Mouse (Mus musculus) midbrain, embryonic 15.5 days (tissue): Measurements from ENCODE around the gene Gbf1. TPM values are rescaled to one million over a fixed set of nuclear protein-coding genes. Genes with fewer than 3 reads are reported as not detected.
A peak's percentile ranks its signal among the peaks of the same experiment; 100 is the strongest.

ENCODE experiments used
- ATAC-seq: fragments of 200-750 bp; cut with Nextera tagmentation; replicated peaks from 2 replicates; pipeline ENCODE4 v1.8.0; 2017; ENCODE audit warnings: moderate TSS enrichment
- H3K27ac ChIP-seq: fragments of 300-500 bp; sonication (generic); 2 replicates; pipeline ENCODE4 v1.5.1; 2015; ENCODE audit warnings: mild to moderate bottlenecking, inconsistent platforms
- H3K27me3 ChIP-seq: fragments of 300-500 bp; sonication (generic); replicated peaks from 2 replicates; pipeline ENCODE4 v1.6.1; 2015; ENCODE audit warnings: inconsistent platforms
- H3K36me3 ChIP-seq: fragments of 300-500 bp; sonication (generic); replicated peaks from 2 replicates; pipeline ENCODE4 v1.6.1; 2015; ENCODE audit warnings: inconsistent platforms
- H3K4me1 ChIP-seq: fragments of 300-500 bp; sonication (generic); 2 replicates; pipeline ENCODE4 v1.6.1; 2015; ENCODE audit warnings: inconsistent platforms
- H3K4me2 ChIP-seq: fragments of 300-500 bp; sonication (generic); 2 replicates; pipeline ENCODE4 v1.6.1; 2015; ENCODE audit warnings: inconsistent platforms, mild to moderate bottlenecking, moderate library complexity
- H3K4me3 ChIP-seq: fragments of 300-500 bp; sonication (generic); 2 replicates; pipeline ENCODE4 v1.5.1; 2015; ENCODE audit warnings: mild to moderate bottlenecking, inconsistent platforms
- H3K9ac ChIP-seq: fragments of 300-500 bp; sonication (generic); 2 replicates; pipeline ENCODE4 v1.6.1; 2015; ENCODE audit warnings: mild to moderate bottlenecking, inconsistent platforms
- H3K9me3 ChIP-seq: fragments of 300-500 bp; sonication (generic); 2 replicates; pipeline ENCODE4 v1.6.1; 2016; ENCODE audit warnings: inconsistent platforms
- WGBS: fragments of 180-500 bp; shearing (Covaris S2); methylation state at CpG from one replicate; pipeline ENCODE4 v1.1.7; 2015; ENCODE audit warnings: mixed read lengths; 5-methylcytosine and 5-hydroxymethylcytosine counted together
- polyA plus RNA-seq: library from polyadenylated mRNA; unstranded; fragments of >200 nt; fragmentation: Nextera tagmentation; extraction: Ambion mirVana; gene quantifications from 2 replicates; pipeline ENCODE4 v1.2.1, GENCODE M21; 2015

Gbf1 gene
- polyA plus RNA-seq, 1 experiment from 2014 or later, result 83.0 TPM

GRCm38 (mm10) chr19:46324366-46324765 lies 172.1 kb downstream of the Gbf1 start:
- H3K27me3 ChIP-seq, result no peaks in the 10 kb centered on the region
- no peaks in the 10 kb centered on the region for H3K36me3 ChIP-seq
- ATAC-seq, result no peak
- peak overlapping the region; percentile 60; the same call in 1 of the 2 replicates for H3K4me3 ChIP-seq
- peak overlapping the region; percentile 45 for H3K9ac ChIP-seq
- H3K27ac ChIP-seq, result no peak overlapping the region
- peaks cover 85% of the 10 kb centered on the region for H3K4me1 ChIP-seq
- H3K4me2 ChIP-seq, result peak overlapping the region; percentile 93
- no peaks in the 10 kb centered on the region for H3K9me3 ChIP-seq
- 70% methylated on average over 11 of the region's 11 CpGs for WGBS

- Histone ChIP-seq H3K27ac (no peak overlapping the region), H3K36me3 (no peaks in the 10 kb centered on the region; the same call in 1 of the 2 replicates), H3K9me3 (no peaks in the 10 kb centered on the region), H3K9ac (peak overlapping the region; percentile 45), H3K4me2 (peak overlapping the region; percentile 93), H3K4me1 (peaks cover 85% of the 10 kb centered on the region), H3K4me3 (peak overlapping the region; percentile 60), H3K27me3 (no peaks in the 10 kb centered on the region)
- 77% methylated on average over 5 of the region's 5 CpGs for WGBS
- ATAC-seq, result no peak
These were observed 172.6 kb downstream of the Gbf1 start for GRCm38 (mm10) chr19:46324918-46325317.

DNA sequence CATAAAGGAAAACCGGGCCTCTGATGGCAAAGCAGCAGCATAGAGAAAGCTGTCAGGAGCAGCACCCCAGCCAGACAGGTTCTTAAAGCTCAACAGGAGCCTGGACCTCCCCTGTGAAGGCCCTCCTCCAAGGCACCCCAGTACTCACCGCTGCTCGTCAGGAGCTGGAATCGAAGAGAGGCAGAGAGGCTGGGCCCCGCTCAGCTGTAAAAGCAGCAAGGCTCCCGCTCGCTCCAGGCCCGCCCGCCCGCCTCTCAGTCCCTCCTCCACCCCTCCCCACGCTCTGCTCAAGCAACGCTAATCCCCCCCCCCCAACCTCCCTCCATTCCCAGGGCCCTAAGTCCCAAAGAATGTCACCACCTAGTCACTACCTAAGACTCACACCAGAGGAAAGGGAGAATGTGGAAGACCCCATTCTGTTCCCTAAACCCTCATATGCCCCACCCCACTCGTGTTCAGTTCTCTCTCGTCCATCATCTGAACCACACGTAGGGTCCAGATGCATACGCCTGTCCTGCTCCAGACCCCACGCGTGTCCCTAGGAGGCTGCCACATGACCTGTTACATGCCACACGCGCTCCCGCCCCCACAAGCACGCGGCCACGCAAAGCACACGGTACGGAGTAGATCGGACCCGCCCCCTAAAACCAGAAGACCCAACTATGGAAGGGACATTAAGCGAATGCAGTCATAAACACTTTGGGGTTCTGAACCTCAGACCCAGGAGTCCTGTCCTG lies 173.9 kb downstream of the Gbf1 start:
- peak overlapping the region; percentile 45 for H3K9ac ChIP-seq
- peak overlapping the region; percentile 97 for H3K27ac ChIP-seq
- peaks cover 78% of the 10 kb centered on the region for H3K4me1 ChIP-seq
- peak; percentile 18 for ATAC-seq
- WGBS, result 2% methylated on average over 29 of the region's 29 CpGs
- peak overlapping the region; percentile 93 for H3K4me2 ChIP-seq
- peak overlapping the region; percentile 60 for H3K4me3 ChIP-seq
- H3K36me3 ChIP-seq, result peaks cover 7% of the 10 kb centered on the region; the same call in 1 of the 2 replicates
- no peaks in the 10 kb centered on the region for H3K27me3 ChIP-seq
- H3K9me3 ChIP-seq, result no peaks in the 10 kb centered on the region

- Histone ChIP-seq H3K4me1 (peaks cover 72% of the 10 kb centered on the region), H3K9me3 (no peaks in the 10 kb centered on the region), H3K4me2 (peak within 1 kb of the TSS; percentile 93), H3K4me3 (peak within 1 kb of the TSS; percentile 60), H3K36me3 (peaks cover 12% of the 10 kb centered on the region; the same call in 1 of the 2 replicates), H3K27ac (peak within 1 kb of the TSS; percentile 97), H3K9ac (peak within 1 kb of the TSS; percentile 62), H3K27me3 (no peaks in the 10 kb centered on the region)
- ATAC-seq, result peak; percentile 5; the same call in 1 of the 2 replicates
- WGBS, result 0% methylated on average over 35 of the region's 35 CpGs
These were observed 174.5 kb downstream of the Gbf1 start, which contains the start of gene Psd for GRCm38 (mm10) chr19:46326756-46327305. Psd (minus strand) TSS chr19:46327156.

- H3K27ac ChIP-seq, result peak overlapping the region; percentile 97
- no peaks in the 10 kb centered on the region for H3K27me3 ChIP-seq
- H3K36me3 ChIP-seq, result peaks cover 16% of the 10 kb centered on the region; the same call in 1 of the 2 replicates
- no peaks in the 10 kb centered on the region for H3K9me3 ChIP-seq
- H3K4me1 ChIP-seq, result peaks cover 65% of the 10 kb centered on the region
- H3K4me3 ChIP-seq, result peak overlapping the region; percentile 60
- WGBS, result 31% methylated on average over 14 of the region's 14 CpGs
- peak overlapping the region; percentile 93 for H3K4me2 ChIP-seq
- ATAC-seq, result peak; percentile 0; the same call in 1 of the 2 replicates
- H3K9ac ChIP-seq, result peak overlapping the region; percentile 62
These were observed 175.3 kb downstream of the Gbf1 start for GRCm38 (mm10) chr19:46327531-46328064.

DNA sequence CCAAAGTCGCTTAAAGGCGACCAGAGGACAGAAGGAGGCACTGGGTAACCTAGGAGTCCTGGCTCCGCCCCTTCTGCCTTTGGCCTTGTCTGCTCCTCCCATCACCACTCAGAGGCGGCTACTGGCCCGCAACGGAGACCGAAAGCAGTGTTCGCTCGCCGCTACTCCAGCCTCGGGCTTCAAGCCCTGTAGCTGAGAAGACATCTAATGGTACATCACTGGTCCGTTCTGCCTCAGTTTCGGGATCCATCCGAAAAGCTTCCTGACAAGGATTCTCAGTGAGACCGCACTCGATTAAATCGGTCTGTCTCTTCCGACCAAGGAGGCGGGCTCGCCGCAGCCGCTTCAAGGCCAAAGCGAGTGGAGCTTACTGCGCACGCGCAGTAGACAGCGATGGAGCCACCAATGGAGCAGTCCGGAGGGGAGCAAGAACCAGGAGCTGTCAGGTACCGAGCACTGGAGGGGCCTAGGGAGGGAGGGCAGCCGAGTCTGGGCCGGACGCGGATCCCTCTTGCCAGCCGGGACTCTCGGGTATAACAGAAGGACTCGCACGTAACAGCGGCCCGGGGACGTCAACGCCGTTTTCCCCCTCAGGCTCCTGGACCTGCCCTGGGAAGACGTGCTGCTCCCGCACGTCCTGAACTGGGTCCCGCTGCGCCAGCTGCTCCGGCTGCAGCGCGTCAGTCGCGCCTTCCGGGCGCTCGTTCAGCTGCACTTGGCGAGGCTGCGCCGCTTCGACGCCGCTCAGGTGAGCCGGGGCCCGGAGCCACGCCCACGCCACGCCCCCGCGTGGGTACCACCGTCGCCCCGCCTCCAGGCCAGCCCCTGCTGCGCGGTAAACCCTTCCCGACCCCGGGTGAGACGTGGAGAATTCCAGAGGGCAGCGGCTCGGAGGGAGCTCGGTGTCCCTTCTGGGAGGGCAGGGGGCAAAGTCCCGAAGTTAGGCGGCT lies 176.0 kb downstream of the Gbf1 start, which contains the start of gene Fbxl15:
Fbxl15 (plus strand) TSS at position 104 of the 950 bp plus-strand sequence.
- peaks cover 62% of the 10 kb centered on the region for H3K4me1 ChIP-seq
- peak; percentile 88 for ATAC-seq

GRCm38 (mm10) chr19:46329031-46329641 lies 176.8 kb downstream of the Gbf1 start:
- Histone ChIP-seq H3K4me1 (peaks cover 54% of the 10 kb centered on the region), H3K36me3 (peaks cover 16% of the 10 kb centered on the region; the same call in 1 of the 2 replicates), H3K27ac (peak overlapping the region; percentile 97), H3K4me2 (peak overlapping the region; percentile 93), H3K27me3 (no peaks in the 10 kb centered on the region), H3K9ac (peak overlapping the region; percentile 62), H3K4me3 (peak overlapping the region; percentile 60), H3K9me3 (no peaks in the 10 kb centered on the region)
- ATAC-seq, result peak; percentile 7
- under 1% methylated on average over 54 of the region's 54 CpGs for WGBS

More for the DNA sequence above, 176.0 kb downstream of the Gbf1 start, which contains the start of gene Fbxl15:
- Histone ChIP-seq H3K27me3 (no peaks in the 10 kb centered on the region), H3K9ac (peak within 1 kb of the TSS; percentile 62), H3K9me3 (no peaks in the 10 kb centered on the region), H3K4me3 (peak within 1 kb of the TSS; percentile 60), H3K4me2 (peak within 1 kb of the TSS; percentile 93), H3K27ac (peak within 1 kb of the TSS; percentile 97), H3K36me3 (peaks cover 16% of the 10 kb centered on the region; the same call in 1 of the 2 replicates)
- WGBS, result under 1% methylated on average over 81 of the region's 81 CpGs

DNA sequence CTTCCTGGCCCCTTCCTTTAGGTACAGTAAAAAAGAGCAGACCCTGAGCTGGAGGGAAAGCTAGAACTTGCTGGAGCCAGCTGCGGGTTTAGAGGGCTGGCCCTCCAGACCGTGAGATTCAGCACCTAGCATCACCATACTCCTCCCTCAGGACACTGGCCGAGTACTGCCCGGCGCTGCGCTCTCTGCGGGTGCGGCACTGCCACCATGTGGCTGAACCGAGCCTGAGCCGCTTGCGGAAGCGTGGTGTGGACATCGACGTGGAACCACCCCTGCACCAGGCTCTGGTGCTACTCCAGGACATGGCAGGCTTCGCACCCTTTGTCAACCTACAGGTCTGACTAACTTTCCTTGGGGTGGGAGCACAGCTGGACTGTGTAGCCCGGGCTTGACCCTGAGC lies 177.6 kb downstream of the Gbf1 start:
- Histone ChIP-seq H3K4me3 (peak overlapping the region; percentile 60), H3K4me1 (peaks cover 46% of the 10 kb centered on the region), H3K9ac (no peak overlapping the region; the same call in 1 of the 2 replicates), H3K27ac (peak overlapping the region; percentile 2; the same call in 1 of the 2 replicates), H3K27me3 (no peaks in the 10 kb centered on the region), H3K4me2 (peak overlapping the region; percentile 93), H3K36me3 (peaks cover 16% of the 10 kb centered on the region; the same call in 1 of the 2 replicates), H3K9me3 (no peaks in the 10 kb centered on the region)
- 5% methylated on average over 16 of the region's 16 CpGs for WGBS
- ATAC-seq, result no peak

DNA sequence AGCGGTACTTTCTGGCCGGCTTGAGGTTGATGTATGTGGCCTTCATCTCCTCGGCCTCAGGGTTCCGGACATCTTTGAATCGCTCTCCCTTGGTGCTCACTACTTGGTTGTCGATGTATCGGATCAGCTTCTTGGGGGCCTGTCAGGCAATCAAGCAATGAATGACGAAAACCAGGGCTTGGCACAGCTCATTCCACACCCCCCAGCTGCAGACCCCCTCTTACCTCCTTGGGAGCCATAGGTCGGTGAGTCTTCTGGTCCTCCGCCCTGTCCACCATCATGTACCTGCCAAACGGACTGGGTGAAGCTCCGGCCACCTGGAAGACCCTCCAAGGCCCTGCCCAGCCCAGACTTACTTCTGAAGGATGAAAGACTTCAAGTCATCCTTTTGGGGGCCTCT lies 178.4 kb downstream of the Gbf1 start:
- Histone ChIP-seq H3K27ac (no peak overlapping the region), H3K4me2 (no peak overlapping the region), H3K9me3 (no peaks in the 10 kb centered on the region), H3K36me3 (peaks cover 16% of the 10 kb centered on the region; the same call in 1 of the 2 replicates), H3K27me3 (no peaks in the 10 kb centered on the region), H3K4me3 (no peak overlapping the region), H3K9ac (no peak overlapping the region), H3K4me1 (peaks cover 38% of the 10 kb centered on the region)
- 94% methylated on average over 12 of the region's 12 CpGs for WGBS
- no peak for ATAC-seq

- ATAC-seq, result no peak
- Histone ChIP-seq H3K9me3 (no peaks in the 10 kb centered on the region), H3K4me1 (peaks cover 36% of the 10 kb centered on the region), H3K27me3 (no peaks in the 10 kb centered on the region), H3K4me2 (no peak overlapping the region), H3K36me3 (peaks cover 16% of the 10 kb centered on the region; the same call in 1 of the 2 replicates), H3K9ac (no peak overlapping the region), H3K27ac (no peak overlapping the region), H3K4me3 (no peak overlapping the region)
- 90% methylated on average over 14 of the region's 14 CpGs for WGBS
These were observed 179.0 kb downstream of the Gbf1 start for GRCm38 (mm10) chr19:46331326-46331725.

DNA sequence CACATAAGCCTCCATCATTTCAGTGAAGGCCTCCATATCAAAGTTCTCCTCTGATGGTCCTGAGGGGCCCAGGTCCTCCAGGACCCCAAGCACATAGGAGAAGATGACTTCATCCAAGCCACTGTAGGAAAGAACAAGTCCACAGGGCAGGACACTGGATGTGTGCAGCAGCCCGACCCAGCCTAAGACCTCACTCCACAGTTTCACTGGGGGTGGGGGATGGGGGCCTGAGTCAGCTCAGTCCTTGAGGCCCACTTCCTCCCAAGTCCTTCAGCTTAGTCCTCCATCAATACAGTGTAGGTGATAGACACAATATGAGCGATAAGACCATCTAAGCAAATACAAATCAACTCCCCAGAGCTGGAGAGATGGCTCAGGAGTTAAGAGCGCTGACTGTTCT lies 179.6 kb downstream of the Gbf1 start:
- H3K4me1 ChIP-seq, result peaks cover 35% of the 10 kb centered on the region
- no peaks in the 10 kb centered on the region for H3K9me3 ChIP-seq
- H3K36me3 ChIP-seq, result peaks cover 16% of the 10 kb centered on the region; the same call in 1 of the 2 replicates
- H3K27ac ChIP-seq, result no peak overlapping the region
- no peak overlapping the region for H3K9ac ChIP-seq
- WGBS, result 85% methylated on average over 3 of the region's 3 CpGs
- H3K27me3 ChIP-seq, result no peaks in the 10 kb centered on the region
- ATAC-seq, result no peak
- H3K4me2 ChIP-seq, result no peak overlapping the region
- no peak overlapping the region for H3K4me3 ChIP-seq
